Mouse (Mus musculus): ENCODE measurements at regions not wholly inside any gene's neighbourhood (a gene's known extent, or its start where the extent isn't known, plus 50 kb on each side); places are given as distances from the start of the nearest gene placed in this dataset.

DNA sequence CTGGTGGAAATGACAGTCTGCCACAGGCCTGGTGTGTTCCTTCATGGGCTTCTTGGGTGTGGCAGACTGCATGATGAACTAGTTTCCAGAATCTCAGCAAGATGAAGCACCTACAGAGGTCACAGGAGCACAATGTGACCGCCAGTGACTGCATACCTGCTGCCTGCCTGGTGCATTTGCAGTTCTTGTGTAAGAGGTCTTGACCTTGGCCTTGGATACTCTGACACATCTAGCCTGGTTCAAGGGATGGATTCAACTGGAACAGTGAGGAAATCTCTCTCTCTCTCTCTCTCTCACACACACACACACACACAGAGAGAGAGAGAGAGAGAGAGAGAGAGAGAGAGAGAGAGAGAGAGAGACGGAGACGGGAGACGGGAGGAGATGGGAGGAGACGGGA, 301.9 kb upstream of the Hs6st1 start:
- TF ChIP-seq CTCF (IDR thresholded peaks at IDR 0.05; ENCODE audit: low read depth, low read length) (no peak), POLR2A (IDR thresholded peaks at IDR 0.05; ENCODE audit: extremely low read depth, insufficient read depth, low read length) (no peak)
